Mouse (Mus musculus) CH12.LX (cell line): ENCODE data around the gene Patj.
"Not testable (repeated sequence)": the region's sequence is repeated elsewhere in the genome, so short reads cannot be mapped to it uniquely, and the experiment has no call there.

Experiments used
- BHLHE40 ChIP-seq: IDR thresholded peaks from 2 replicates; pipeline ENCODE4 v1.6.1; 2011; ENCODE audit warnings: mild to moderate bottlenecking, low read depth, low read length, improper control_type of control experiment
- CHD2 ChIP-seq: IDR thresholded peaks from 2 replicates; pipeline ENCODE4 v1.6.1; 2011; ENCODE audit warnings: low read length, improper control_type of control experiment
- CTCF ChIP-seq, 2 experiments: IDR thresholded peaks in 1 of 2; conservative IDR thresholded peaks in 1 of 2; 2 replicates each; pipeline ENCODE4 v1.5.1; 2011 to 2012; ENCODE audit warnings: low read depth in 2 of 2, low read length in 2 of 2, improper control_type of control experiment in 1 of 2, inconsistent platforms in 1 of 2, mild to moderate bottlenecking in 1 of 2, moderate library complexity in 1 of 2
- EP300 ChIP-seq: IDR thresholded peaks from 2 replicates; pipeline ENCODE4 v1.6.1; 2011; ENCODE audit warnings: low read length, improper control_type of control experiment
- ETS1 ChIP-seq: conservative IDR thresholded peaks from 2 replicates; pipeline ENCODE4 v1.6.1; 2012; ENCODE audit warnings: low read depth, mild to moderate bottlenecking, inconsistent platforms, low read length, improper control_type of control experiment, moderate library complexity
- HCFC1 ChIP-seq: IDR thresholded peaks from 2 replicates; pipeline ENCODE4 v1.6.1; 2012; ENCODE audit warnings: low read depth, mild to moderate bottlenecking, inconsistent platforms, low read length, improper control_type of control experiment
- MAFK ChIP-seq: IDR thresholded peaks from 2 replicates; pipeline ENCODE4 v1.6.1; 2011; ENCODE audit warnings: low read length, improper control_type of control experiment; ENCODE audit not compliant: insufficient replicate concordance
- MAZ ChIP-seq: IDR thresholded peaks from 2 replicates; pipeline ENCODE4 v1.6.1; 2012; ENCODE audit warnings: low read depth, mild to moderate bottlenecking, inconsistent platforms, low read length, improper control_type of control experiment, moderate library complexity
- MEF2A ChIP-seq: IDR thresholded peaks from 2 replicates; pipeline ENCODE4 v1.6.1; 2014; ENCODE audit warnings: low read depth, mild to moderate bottlenecking, inconsistent platforms, low read length, improper control_type of control experiment, borderline replicate concordance
- POLR2A ChIP-seq: IDR thresholded peaks from 2 replicates; pipeline ENCODE4 v1.6.1; 2011; ENCODE audit warnings: low read depth, mild to moderate bottlenecking, improper control_type of control experiment, low read length
- USF2 ChIP-seq: conservative IDR thresholded peaks from 2 replicates; pipeline ENCODE4 v1.6.1; 2011; ENCODE audit warnings: low read depth, low read length, improper control_type of control experiment
- ZC3H11A ChIP-seq: IDR thresholded peaks from 2 replicates; pipeline ENCODE4 v1.6.1; 2012; ENCODE audit warnings: low read depth, mild to moderate bottlenecking, inconsistent platforms, low read length, improper control_type of control experiment
- ZMIZ1 ChIP-seq: IDR thresholded peaks from 2 replicates; pipeline ENCODE4 v1.6.1; 2012; ENCODE audit warnings: low read depth, mild to moderate bottlenecking, inconsistent platforms, low read length, improper control_type of control experiment
- ZNF384 ChIP-seq: IDR thresholded peaks from 2 replicates; pipeline ENCODE4 v1.6.1; 2012; ENCODE audit warnings: low read depth, low read length, improper control_type of control experiment, inconsistent platforms

DNA sequence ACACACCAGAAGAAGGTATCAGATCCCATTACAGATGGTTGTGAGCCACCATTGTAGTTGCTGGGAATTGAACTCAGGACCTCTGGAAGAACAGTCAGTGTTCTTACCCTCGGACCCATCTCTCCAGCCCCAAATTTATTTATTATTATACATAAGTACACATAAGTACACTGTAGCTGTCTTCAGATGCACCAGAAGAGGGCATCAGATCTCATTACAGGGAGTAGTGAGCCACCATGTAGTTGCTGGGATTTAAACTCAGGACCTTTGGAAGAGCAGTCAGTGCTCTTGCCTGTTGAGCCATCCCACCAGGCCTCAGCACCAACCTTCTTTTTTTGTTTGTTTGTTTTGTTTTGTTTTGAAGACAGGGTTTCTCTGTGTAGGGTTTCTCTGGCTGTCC is 329.1 kb downstream of the Patj start:
- not testable (repeated sequence) for TF ChIP-seq ZNF384; CTCF (conservative IDR thresholded peaks at IDR 0.05 in 1 of 2, IDR thresholded peaks at IDR 0.05 in 1 of 2; ENCODE audit: low read depth in 2 of 2, low read length in 2 of 2); CHD2; ZC3H11A; EP300; MAFK; USF2; HCFC1; ETS1; MAZ; BHLHE40; POLR2A; MEF2A; ZMIZ1
